Mouse (Mus musculus) heart, embryonic 13.5 days (tissue): Measurements from ENCODE around the gene Ppan. TPM values are rescaled to one million over a fixed set of nuclear protein-coding genes. Genes with fewer than 3 reads are reported as not detected.

Source experiments
- ATAC-seq: fragments of 200-750 bp; cut with Nextera tagmentation; 2 replicates; pipeline ENCODE4 v1.8.0; 2017; ENCODE audit warnings: moderate TSS enrichment; ENCODE audit not compliant: insufficient number of reproducible peaks, low FRiP score, low TSS enrichment; ENCODE audit errors: extremely low read depth
- H3K27ac ChIP-seq: fragments of 300-500 bp; sonication (generic); replicated peaks from 2 replicates; pipeline ENCODE4 v1.5.1; 2015; ENCODE audit warnings: moderate library complexity, mild to moderate bottlenecking, inconsistent platforms
- H3K27me3 ChIP-seq: fragments of 300-500 bp; sonication (generic); replicated peaks from 2 replicates; pipeline ENCODE4 v1.6.1; 2015; ENCODE audit warnings: mild to moderate bottlenecking, inconsistent platforms
- H3K36me3 ChIP-seq: fragments of 300-500 bp; sonication (generic); 2 replicates; pipeline ENCODE4 v1.6.1; 2015; ENCODE audit warnings: mild to moderate bottlenecking, inconsistent platforms
- H3K4me1 ChIP-seq: fragments of 300-500 bp; sonication (generic); 2 replicates; pipeline ENCODE4 v1.6.1; 2015; ENCODE audit warnings: inconsistent platforms
- H3K4me2 ChIP-seq: fragments of 300-500 bp; sonication (generic); 2 replicates; pipeline ENCODE4 v1.6.1; 2015; ENCODE audit warnings: inconsistent platforms, mild to moderate bottlenecking, moderate library complexity
- H3K4me3 ChIP-seq: fragments of 300-500 bp; sonication (generic); 2 replicates; pipeline ENCODE4 v1.5.1; 2015; ENCODE audit warnings: moderate library complexity, mild to moderate bottlenecking, inconsistent platforms
- H3K9ac ChIP-seq: fragments of 300-500 bp; sonication (generic); 2 replicates; pipeline ENCODE4 v1.6.1; 2015; ENCODE audit warnings: inconsistent platforms, mild to moderate bottlenecking, moderate library complexity
- H3K9me3 ChIP-seq: fragments of 300-500 bp; sonication (generic); 2 replicates; pipeline ENCODE4 v1.6.1; 2016; ENCODE audit warnings: inconsistent platforms
- WGBS: fragments of 180-500 bp; shearing (Covaris S2); methylation state at CpG from one replicate; pipeline ENCODE4 v1.1.7; 2015; ENCODE audit warnings: mixed read lengths; 5-methylcytosine and 5-hydroxymethylcytosine counted together
- polyA plus RNA-seq: library from polyadenylated mRNA; unstranded; fragments of >200 nt; fragmentation: Nextera tagmentation; extraction: Ambion mirVana; gene quantifications from 2 replicates; pipeline ENCODE4 v1.2.1, GENCODE M21; 2015

Gene Ppan
- polyA plus RNA-seq, 1 experiment from 2014 or later: 41.9 TPM

GRCm38 (mm10) chr9:20886563-20886962 is 1.4 kb upstream of the Ppan start:
- H3K36me3 ChIP-seq: peaks cover 24% of the 10 kb centered on the region
- no peak overlapping the region for H3K4me3 ChIP-seq
- ATAC-seq: no peak
- H3K27me3 ChIP-seq: no peaks in the 10 kb centered on the region
- H3K27ac ChIP-seq: no peak overlapping the region
- H3K4me1 ChIP-seq: peaks cover 11% of the 10 kb centered on the region
- H3K4me2 ChIP-seq: no peak overlapping the region
- H3K9me3 ChIP-seq: 0 out of 2 replicates have a peak, but pooled peaks cover 5% of the 10 kb centered on the region
- no peak overlapping the region for H3K9ac ChIP-seq
- 91% methylated on average over 2 of the region's 2 CpGs for whole genome bisulfite sequencing

DNA sequence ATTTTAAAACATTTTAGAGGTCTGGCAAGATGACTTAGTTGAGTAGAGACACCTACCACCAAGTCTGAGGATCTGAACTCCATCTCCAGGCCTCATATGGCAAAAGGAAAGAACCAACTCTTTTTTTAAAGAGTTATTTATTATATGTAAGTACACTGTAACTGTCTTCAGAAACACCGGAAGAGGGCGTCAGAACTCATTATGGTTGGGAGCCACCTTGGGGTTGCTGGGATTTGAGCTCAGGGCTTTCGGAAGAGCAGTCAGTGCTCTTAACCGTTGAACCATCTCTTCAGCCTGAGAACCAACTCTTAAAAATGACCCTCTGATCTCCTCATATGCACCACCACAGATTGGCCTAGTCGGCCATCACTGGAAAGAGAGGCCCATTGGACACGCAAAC is 784 bp upstream of the Ppan start:
- Histone ChIP-seq H3K27me3 (no peaks in the 10 kb centered on the region), H3K4me2 (peak overlapping the region; percentile 86), H3K9me3 (0 out of 2 replicates have a peak, but pooled peaks cover 5% of the 10 kb centered on the region), H3K4me3 (no peak overlapping the region), H3K27ac (peak overlapping the region; percentile 91; the same call in 1 of the 2 replicates), H3K9ac (no peak overlapping the region), H3K4me1 (peaks cover 11% of the 10 kb centered on the region), H3K36me3 (peaks cover 31% of the 10 kb centered on the region)
- WGBS: 83% methylated on average over 6 of the region's 6 CpGs
- ATAC-seq: no peak

DNA sequence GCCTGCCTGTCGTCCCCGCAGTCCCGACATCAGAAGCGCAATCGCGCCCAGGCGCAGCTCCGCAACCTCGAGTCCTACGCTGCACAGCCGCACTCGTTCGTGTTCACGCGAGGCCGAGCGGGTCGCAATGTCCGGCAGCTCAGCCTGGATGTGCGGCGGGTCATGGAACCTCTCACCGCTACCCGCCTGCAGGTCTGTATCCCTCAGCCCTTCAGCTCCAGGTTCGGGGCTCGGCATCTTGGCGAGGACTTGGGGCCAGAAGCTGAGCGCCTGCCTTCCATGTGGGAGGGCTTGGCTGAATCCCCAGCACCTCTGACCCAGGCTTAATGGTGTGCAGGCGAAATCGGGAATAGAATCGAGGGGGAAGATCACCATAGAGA is 401 bp downstream of the Ppan start:
- peak overlapping the region; percentile 91 for H3K9ac ChIP-seq
- WGBS: under 1% methylated on average over 30 of the region's 30 CpGs
- no peak for ATAC-seq
- peaks cover 43% of the 10 kb centered on the region for H3K36me3 ChIP-seq
- H3K4me2 ChIP-seq: peak overlapping the region; percentile 86
- H3K9me3 ChIP-seq: 0 out of 2 replicates have a peak, but pooled peaks cover 5% of the 10 kb centered on the region
- peak overlapping the region; percentile 86 for H3K4me3 ChIP-seq
- peak overlapping the region; percentile 91 for H3K27ac ChIP-seq
- H3K4me1 ChIP-seq: peaks cover 11% of the 10 kb centered on the region
- H3K27me3 ChIP-seq: no peaks in the 10 kb centered on the region

GRCm38 (mm10) chr9:20889185-20890141 is 1.5 kb downstream of the Ppan start:
- WGBS: 76% methylated on average over 29 of the region's 29 CpGs
- peaks cover 11% of the 10 kb centered on the region for H3K4me1 ChIP-seq
- H3K27ac ChIP-seq: no peak overlapping the region
- peak overlapping the region; percentile 86 for H3K4me3 ChIP-seq
- H3K9ac ChIP-seq: peak overlapping the region; percentile 61; the same call in 1 of the 2 replicates
- no peaks in the 10 kb centered on the region for H3K27me3 ChIP-seq
- H3K36me3 ChIP-seq: peaks cover 53% of the 10 kb centered on the region
- peak overlapping the region; percentile 86 for H3K4me2 ChIP-seq
- no peak for ATAC-seq
- 0 out of 2 replicates have a peak, but pooled peaks cover 5% of the 10 kb centered on the region for H3K9me3 ChIP-seq

GRCm38 (mm10) chr9:20890411-20890810 is 2.4 kb downstream of the Ppan start:
- no peak overlapping the region for H3K27ac ChIP-seq
- no peaks in the 10 kb centered on the region for H3K27me3 ChIP-seq
- no peak for ATAC-seq
- H3K4me2 ChIP-seq: no peak overlapping the region
- H3K36me3 ChIP-seq: peaks cover 63% of the 10 kb centered on the region
- H3K9me3 ChIP-seq: no peaks in the 10 kb centered on the region
- H3K9ac ChIP-seq: no peak overlapping the region
- peaks cover 11% of the 10 kb centered on the region for H3K4me1 ChIP-seq
- WGBS: 89% methylated on average over 5 of the region's 5 CpGs
- no peak overlapping the region for H3K4me3 ChIP-seq

GRCm38 (mm10) chr9:20891339-20892103 is 3.5 kb downstream of the Ppan start:
- H3K27me3 ChIP-seq: no peaks in the 10 kb centered on the region
- H3K36me3 ChIP-seq: peaks cover 74% of the 10 kb centered on the region
- H3K4me1 ChIP-seq: peaks cover 11% of the 10 kb centered on the region
- no peak overlapping the region for H3K4me2 ChIP-seq
- ATAC-seq: no peak
- H3K27ac ChIP-seq: no peak overlapping the region
- 0 out of 2 replicates have a peak overlapping the region, but pooled peaks have one; percentile 24 for H3K9ac ChIP-seq
- no peaks in the 10 kb centered on the region for H3K9me3 ChIP-seq
- 77% methylated on average over 26 of the region's 26 CpGs for WGBS
- H3K4me3 ChIP-seq: no peak overlapping the region

DNA sequence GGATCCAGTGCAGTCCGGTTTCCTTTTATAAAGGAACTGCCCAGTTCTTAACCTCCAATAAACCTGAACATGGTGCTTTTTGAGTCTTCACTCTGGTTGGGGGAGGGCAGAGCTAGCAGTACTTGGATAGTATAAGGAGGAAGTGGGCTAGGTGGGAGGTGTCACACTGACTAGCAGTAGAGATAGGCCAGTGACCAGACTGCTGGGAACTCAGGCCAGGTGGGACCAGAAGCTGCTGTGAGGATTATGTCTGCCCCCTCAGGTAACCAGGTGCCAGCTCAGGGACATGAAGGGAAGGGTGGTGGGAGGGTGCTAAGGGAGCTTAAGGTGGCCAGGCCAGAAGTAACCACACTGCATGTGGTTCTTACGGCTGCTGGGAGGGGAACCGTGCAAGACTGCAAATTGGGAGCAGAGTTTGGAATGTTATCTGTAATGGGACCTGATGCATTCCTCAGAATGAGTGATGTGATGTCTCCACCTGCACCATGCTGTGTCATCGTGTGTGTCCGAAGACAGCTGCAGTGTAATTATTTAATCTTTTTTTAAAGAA is 4.2 kb downstream of the Ppan start:
- peaks cover 16% of the 10 kb centered on the region for H3K4me1 ChIP-seq
- no peak for ATAC-seq
- H3K27me3 ChIP-seq: no peaks in the 10 kb centered on the region
- H3K36me3 ChIP-seq: peaks cover 81% of the 10 kb centered on the region
- H3K4me3 ChIP-seq: no peak overlapping the region
- H3K9ac ChIP-seq: 0 out of 2 replicates have a peak overlapping the region, but pooled peaks have one; percentile 24
- no peaks in the 10 kb centered on the region for H3K9me3 ChIP-seq
- H3K27ac ChIP-seq: no peak overlapping the region
- no peak overlapping the region for H3K4me2 ChIP-seq
- WGBS: 59% methylated on average over 5 of the region's 5 CpGs

DNA sequence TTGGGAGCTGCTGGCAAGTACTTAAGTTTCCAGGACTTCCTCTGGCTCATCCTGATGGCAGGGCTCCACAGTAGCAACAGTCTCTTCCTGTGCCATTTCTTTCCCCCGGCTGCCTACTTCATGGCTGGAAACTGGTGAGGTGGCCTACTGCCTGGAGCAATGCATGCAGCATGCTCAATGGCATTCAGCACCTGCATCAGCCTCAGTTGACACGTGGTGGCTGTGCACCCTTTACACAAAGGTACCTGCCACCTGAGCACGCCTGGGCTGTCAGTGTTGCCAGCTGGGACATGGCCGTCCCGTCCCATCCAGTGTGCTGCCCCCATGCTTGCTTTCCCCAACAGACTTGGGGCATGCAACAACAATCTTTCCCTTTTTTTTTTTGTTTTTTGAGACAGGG is 5.1 kb downstream of the Ppan start:
- H3K27ac ChIP-seq: no peak overlapping the region
- H3K27me3 ChIP-seq: no peaks in the 10 kb centered on the region
- no peaks in the 10 kb centered on the region for H3K9me3 ChIP-seq
- WGBS: 61% methylated on average over 5 of the region's 5 CpGs
- no peak overlapping the region for H3K4me3 ChIP-seq
- ATAC-seq: no peak
- no peak overlapping the region for H3K4me2 ChIP-seq
- H3K9ac ChIP-seq: no peak overlapping the region
- H3K36me3 ChIP-seq: peaks cover 81% of the 10 kb centered on the region
- peaks cover 24% of the 10 kb centered on the region for H3K4me1 ChIP-seq

DNA sequence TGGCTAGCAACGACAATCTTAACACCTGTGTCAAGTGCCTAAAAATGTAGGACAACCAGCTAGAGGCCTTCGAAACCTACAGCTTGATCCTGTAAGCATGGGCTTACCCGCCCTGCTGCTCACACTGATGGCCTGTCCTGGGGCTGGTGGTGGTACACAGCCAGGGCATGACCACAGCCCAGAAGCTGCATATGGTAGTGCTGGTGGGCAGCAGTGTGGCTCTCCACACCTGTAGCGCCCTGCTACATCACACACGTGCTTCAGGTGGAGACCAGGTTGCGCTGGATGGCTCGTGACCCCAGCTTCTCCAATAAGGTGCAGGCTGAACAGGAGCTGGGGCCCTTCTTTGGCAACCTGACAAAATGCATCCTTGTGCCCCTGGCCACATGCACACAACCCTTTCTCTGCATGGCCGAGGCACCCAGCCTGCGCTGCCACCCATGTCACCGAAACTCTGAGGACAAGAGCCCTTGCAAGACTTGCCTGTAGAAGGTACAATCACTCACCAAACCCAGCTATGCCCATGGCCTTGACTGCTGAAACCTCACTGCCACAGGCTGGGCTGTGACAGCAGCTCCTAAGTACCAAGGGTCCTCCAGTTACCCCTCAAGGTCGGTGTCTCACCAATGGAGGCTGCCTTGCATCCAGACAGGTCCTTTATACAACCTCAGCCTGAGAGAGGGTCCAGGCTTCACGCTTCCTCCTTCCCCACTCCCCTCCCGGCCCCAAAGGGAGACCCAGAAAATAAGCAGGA is 5.8 kb downstream of the Ppan start:
- no peak overlapping the region for H3K4me3 ChIP-seq
- H3K9ac ChIP-seq: no peak overlapping the region
- peaks cover 24% of the 10 kb centered on the region for H3K4me1 ChIP-seq
- H3K4me2 ChIP-seq: no peak overlapping the region
- ATAC-seq: no peak
- 80% methylated on average over 13 of the region's 13 CpGs for WGBS
- H3K36me3 ChIP-seq: peaks cover 81% of the 10 kb centered on the region
- H3K27me3 ChIP-seq: no peaks in the 10 kb centered on the region
- no peaks in the 10 kb centered on the region for H3K9me3 ChIP-seq
- no peak overlapping the region for H3K27ac ChIP-seq

GRCm38 (mm10) chr9:20894629-20895028 is 6.7 kb downstream of the Ppan start:
- no peaks in the 10 kb centered on the region for H3K27me3 ChIP-seq
- no peaks in the 10 kb centered on the region for H3K9me3 ChIP-seq
- H3K4me2 ChIP-seq: no peak overlapping the region
- WGBS: 82% methylated on average over 15 of the region's 15 CpGs
- H3K4me3 ChIP-seq: no peak overlapping the region
- ATAC-seq: no peak
- no peak overlapping the region for H3K9ac ChIP-seq
- peaks cover 76% of the 10 kb centered on the region for H3K36me3 ChIP-seq
- H3K27ac ChIP-seq: no peak overlapping the region
- H3K4me1 ChIP-seq: peaks cover 20% of the 10 kb centered on the region
